Mouse (Mus musculus) hindbrain, postnatal 0 days (tissue): Measurements from ENCODE around the gene Pacs1. TPM values are rescaled to one million over a fixed set of nuclear protein-coding genes. Genes with fewer than 3 reads are reported as not detected.
"Not testable (repeated sequence)": the region's sequence is repeated elsewhere in the genome, so short reads cannot be mapped to it uniquely, and the experiment has no call there.

ENCODE experiments used
- ATAC-seq: fragments of 200-750 bp; cut with Nextera tagmentation; 2 replicates; pipeline ENCODE4 v1.8.0; 2017; ENCODE audit warnings: mild to moderate bottlenecking, moderate TSS enrichment, moderate library complexity
- DNase-seq: peaks from one replicate; pipeline ENCODE4 v3.0.0-alpha.2; 2015; ENCODE audit warnings: low spot score
- H3K27ac ChIP-seq: fragments of 300-500 bp; sonication (generic); 2 replicates; pipeline ENCODE4 v1.5.1; 2014; ENCODE audit warnings: mild to moderate bottlenecking
- H3K27me3 ChIP-seq: fragments of 300-500 bp; sonication (generic); 2 replicates; pipeline ENCODE4 v1.6.1; 2014; ENCODE audit warnings: low read length, mixed read lengths; ENCODE audit not compliant: insufficient read depth
- H3K36me3 ChIP-seq: fragments of 300-500 bp; sonication (generic); 2 replicates; pipeline ENCODE4 v1.6.1; 2014; ENCODE audit warnings: low read length, mixed read lengths; ENCODE audit not compliant: insufficient read depth
- H3K4me1 ChIP-seq: fragments of 300-500 bp; sonication (generic); 2 replicates; pipeline ENCODE4 v1.6.1; 2014; ENCODE audit warnings: antibody characterized with exemption, low read length, mixed read lengths; ENCODE audit not compliant: insufficient read depth
- H3K4me2 ChIP-seq: fragments of 300-500 bp; sonication (generic); 2 replicates; pipeline ENCODE4 v1.6.1; 2014; ENCODE audit warnings: low read depth, mild to moderate bottlenecking, low read length, moderate library complexity, mixed read lengths
- H3K4me3 ChIP-seq: fragments of 300-500 bp; sonication (generic); 2 replicates; pipeline ENCODE4 v1.5.1; 2014; ENCODE audit warnings: low read length
- H3K9ac ChIP-seq: fragments of 300-500 bp; sonication (generic); replicated peaks from 2 replicates; pipeline ENCODE4 v1.6.1; 2014; ENCODE audit warnings: mild to moderate bottlenecking, low read length, moderate library complexity, mixed read lengths
- H3K9me3 ChIP-seq: fragments of 300-500 bp; sonication (generic); 2 replicates; pipeline ENCODE4 v1.6.1; 2016; ENCODE audit warnings: low read length, mixed read lengths
- CTCF ChIP-seq: IDR thresholded peaks from 2 replicates; pipeline ENCODE4 v1.5.1; 2016; ENCODE audit warnings: antibody characterized with exemption, control low read depth, low read depth
- WGBS: fragments of 180-500 bp; shearing (Covaris S2); extraction: QIAGEN DNeasy Blood & Tissue Kit; methylation state at CpG from one replicate; pipeline ENCODE4 v1.1.7; 2014; 5-methylcytosine and 5-hydroxymethylcytosine counted together
- polyA plus RNA-seq: library from polyadenylated mRNA; unstranded; fragments of >200 nt; fragmentation: Nextera tagmentation; extraction: Ambion mirVana; gene quantifications from 2 replicates; pipeline ENCODE4 v1.2.1, GENCODE M21; 2015
- total RNA-seq: library from RNA; depleted of rRNA; stranded (reverse); fragments of >200 nt; gene quantifications from 2 replicates; pipeline ENCODE4 v1.2.3, GENCODE M21; 2014

Pacs1 gene
- total and polyA plus RNA-seq, 2 experiments from 2014 or later = 41.0 to 63.6 TPM

DNA sequence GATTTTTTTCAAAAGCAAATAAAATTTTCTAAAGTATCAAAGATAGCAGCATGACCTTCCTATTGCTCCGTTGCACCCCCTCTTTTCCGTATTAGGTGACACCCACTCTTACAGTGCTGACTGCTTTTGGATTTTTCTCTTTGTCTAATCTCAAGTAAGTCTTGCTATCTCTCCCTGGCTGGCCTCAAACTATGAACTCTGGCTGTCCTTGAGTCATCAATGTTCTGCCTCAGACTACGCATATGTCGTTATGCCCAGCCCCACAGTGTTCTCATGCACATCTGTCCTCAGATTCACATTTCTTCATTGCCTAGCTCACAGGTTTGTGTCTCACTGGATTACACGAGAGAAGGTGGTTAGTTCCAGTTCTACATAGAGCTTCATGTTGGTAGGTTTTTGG lies 3.5 kb downstream of the Pacs1 start:
- ATAC-seq = no peak
- no peak overlapping the region for H3K4me3 ChIP-seq
- no peak for DNase-seq
- H3K4me1 ChIP-seq = peaks cover 17% of the 10 kb centered on the region
- TF ChIP-seq CTCF = no peak
- no peak overlapping the region for H3K9ac ChIP-seq
- WGBS = 87% methylated on average over 5 of the region's 5 CpGs
- H3K9me3 ChIP-seq = no peaks in the 10 kb centered on the region
- H3K27ac ChIP-seq = no peak overlapping the region
- no peak overlapping the region for H3K4me2 ChIP-seq
- H3K36me3 ChIP-seq = no peaks in the 10 kb centered on the region
- H3K27me3 ChIP-seq = no peaks in the 10 kb centered on the region

- Histone ChIP-seq H3K36me3 (no peaks in the 10 kb centered on the region), H3K9ac (no peak overlapping the region), H3K27me3 (no peaks in the 10 kb centered on the region), H3K4me2 (no peak overlapping the region), H3K27ac (no peak overlapping the region), H3K4me1 (peaks cover 17% of the 10 kb centered on the region), H3K4me3 (no peak overlapping the region), H3K9me3 (no peaks in the 10 kb centered on the region)
- DNase-seq (no peak), ATAC-seq (no peak)
- TF ChIP-seq CTCF = no peak
- WGBS = 92% methylated on average over 3 of the region's 3 CpGs
Observed at GRCm38 (mm10) chr19:5268875-5269274, 4.0 kb downstream of the Pacs1 start.

DNA sequence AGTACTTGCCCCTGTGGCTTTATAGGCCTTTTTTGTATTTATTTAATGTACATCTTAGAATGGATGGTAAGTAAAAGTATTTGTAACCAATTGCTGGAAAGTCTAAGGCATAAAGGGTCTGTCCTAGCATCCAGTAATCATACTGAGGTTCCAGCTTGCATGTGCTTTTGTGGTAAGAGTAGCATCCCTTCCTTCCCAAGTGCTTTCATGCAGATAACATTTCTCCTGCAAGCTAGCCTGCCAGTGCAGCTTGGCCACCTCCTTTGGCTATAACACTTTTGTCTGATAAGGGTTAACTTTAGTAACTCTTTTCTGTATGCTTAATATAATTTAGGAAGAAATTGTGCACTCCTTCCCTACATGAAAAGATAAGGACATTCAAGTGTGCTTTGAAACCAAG lies 4.9 kb downstream of the Pacs1 start:
- H3K4me2 ChIP-seq = no peak overlapping the region
- H3K27ac ChIP-seq = no peak overlapping the region
- no peaks in the 10 kb centered on the region for H3K9me3 ChIP-seq
- DNase-seq (no peak), ATAC-seq (no peak)
- no peaks in the 10 kb centered on the region for H3K36me3 ChIP-seq
- H3K9ac ChIP-seq = no peak overlapping the region
- H3K27me3 ChIP-seq = no peaks in the 10 kb centered on the region
- H3K4me1 ChIP-seq = peaks cover 17% of the 10 kb centered on the region
- no peak overlapping the region for H3K4me3 ChIP-seq
- TF ChIP-seq CTCF = no peak

- Histone ChIP-seq H3K9ac (no peak overlapping the region), H3K27me3 (no peaks in the 10 kb centered on the region), H3K27ac (no peak overlapping the region), H3K9me3 (no peaks in the 10 kb centered on the region), H3K4me2 (no peak overlapping the region), H3K36me3 (no peaks in the 10 kb centered on the region), H3K4me1 (peaks cover 16% of the 10 kb centered on the region), H3K4me3 (no peak overlapping the region)
- WGBS = 94% methylated on average over 5 of the region's 5 CpGs
- TF ChIP-seq CTCF = no peak
- DNase-seq = no peak
- ATAC-seq = no peak
Observed at GRCm38 (mm10) chr19:5267015-5267414, 5.9 kb downstream of the Pacs1 start.

DNA sequence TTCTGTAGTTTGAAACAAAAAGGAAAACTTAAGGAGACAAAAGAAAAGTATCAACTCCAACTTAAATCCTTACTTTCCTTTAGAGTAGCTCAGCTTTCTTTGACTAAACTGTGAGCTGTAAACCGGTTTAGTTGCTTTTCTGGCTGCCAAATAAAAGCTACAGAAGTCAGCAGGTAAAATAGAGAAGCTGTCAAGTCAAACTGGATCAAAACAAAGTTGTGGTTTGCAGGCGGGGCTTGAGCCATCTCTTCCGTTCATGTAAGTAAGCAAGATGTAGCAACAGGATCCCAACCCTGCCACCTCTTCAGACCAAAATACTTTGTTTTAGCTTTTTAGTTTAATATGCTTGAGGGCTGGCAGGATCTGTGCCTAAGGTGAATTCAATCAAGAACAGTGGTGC lies 15.8 kb downstream of the Pacs1 start:
- Histone ChIP-seq H3K4me3 (no peak overlapping the region), H3K4me1 (no peaks in the 10 kb centered on the region), H3K36me3 (no peaks in the 10 kb centered on the region), H3K9me3 (no peaks in the 10 kb centered on the region), H3K27me3 (no peaks in the 10 kb centered on the region), H3K27ac (no peak overlapping the region), H3K4me2 (no peak overlapping the region), H3K9ac (no peak overlapping the region)
- no peak for TF ChIP-seq CTCF
- ATAC-seq = no peak
- 57% methylated on average over 3 of the region's 3 CpGs for WGBS
- no peak for DNase-seq

- not testable (repeated sequence) for DNase-seq, ATAC-seq, H3K27me3 ChIP-seq, H3K27ac ChIP-seq, H3K9me3 ChIP-seq, H3K4me1 ChIP-seq, H3K36me3 ChIP-seq, H3K4me2 ChIP-seq, H3K4me3 ChIP-seq, H3K9ac ChIP-seq
- 96% methylated on average over 1 of the region's 1 CpGs for WGBS
Observed at GRCm38 (mm10) chr19:5236981-5237380, 35.9 kb downstream of the Pacs1 start.

GRCm38 (mm10) chr19:5232696-5233095 lies 40.2 kb downstream of the Pacs1 start:
- TF ChIP-seq CTCF = no peak
- DNase-seq (no peak), ATAC-seq (no peak)
- no peaks in the 10 kb centered on the region for H3K36me3 ChIP-seq
- H3K27ac ChIP-seq = no peak overlapping the region
- 85% methylated on average over 4 of the region's 4 CpGs for WGBS
- H3K4me3 ChIP-seq = no peak overlapping the region
- no peaks in the 10 kb centered on the region for H3K4me1 ChIP-seq
- H3K9me3 ChIP-seq = no peaks in the 10 kb centered on the region
- H3K4me2 ChIP-seq = no peak overlapping the region
- H3K9ac ChIP-seq = no peak overlapping the region
- H3K27me3 ChIP-seq = no peaks in the 10 kb centered on the region
